Mouse (Mus musculus): ENCODE results near the gene Hist1h2br. TPM values are rescaled to one million over a fixed set of nuclear protein-coding genes. Genes with fewer than 3 reads are reported as not detected.
"Not testable (repeated sequence)": the region's sequence is repeated elsewhere in the genome, so short reads cannot be mapped to it uniquely, and the experiment has no call there.

Hist1h2br gene
- polyA plus RNA-seq, 1 experiment = 1.3 TPM

- no peak for DNase-seq
- no peaks in the 10 kb centered on the region for H3K27me3 ChIP-seq (replicated peaks; ENCODE audit: control insufficient read depth, insufficient read depth, low read length)
- H3K27ac ChIP-seq (ENCODE audit: insufficient read depth, low read depth, low read length) = no peak overlapping the region
- no peak for TF ChIP-seq CTCF (conservative IDR thresholded peaks at IDR 0.05; ENCODE audit: insufficient read depth, insufficient read length, low read depth, low read length)
- 90% methylated on average over 3 of the region's 3 CpGs for WGBS
- H3K36me3 ChIP-seq (ENCODE audit: control insufficient read depth, insufficient read depth, low read length) = no peaks in the 10 kb centered on the region
- no peak overlapping the region for H3K4me3 ChIP-seq (ENCODE audit: insufficient read depth, low read depth, low read length)
- H3K4me1 ChIP-seq (ENCODE audit: control insufficient read depth, insufficient read depth, low read length) = no peaks in the 10 kb centered on the region
Measured at GRCm38 (mm10) chr13:21828511-21828910, 5.0 kb upstream of the Hist1h2br start.

DNA sequence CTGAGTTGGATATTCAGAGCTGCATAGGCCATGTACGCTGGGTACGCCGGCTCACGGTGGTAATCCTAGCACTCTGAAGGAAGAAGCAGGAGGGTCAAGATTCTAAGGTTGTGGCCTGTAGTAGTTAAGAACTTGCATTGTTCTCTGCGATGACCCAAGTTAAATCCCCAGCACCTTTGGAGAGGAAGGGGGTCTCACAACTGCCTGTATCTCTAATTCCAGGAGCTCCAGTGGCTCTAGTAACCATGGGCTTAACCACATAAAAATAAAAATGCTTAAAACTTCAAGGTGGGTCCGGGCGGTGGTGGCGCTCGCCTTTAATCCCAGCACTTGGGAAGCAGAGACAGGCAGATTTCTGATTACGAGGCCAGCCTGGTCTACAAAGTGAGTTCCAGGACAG is 3.2 kb upstream of the Hist1h2br start:
- no peak overlapping the region for H3K4me3 ChIP-seq (ENCODE audit: insufficient read depth, low read depth, low read length)
- no peak for DNase-seq
- WGBS = 95% methylated on average over 10 of the region's 10 CpGs
- TF ChIP-seq POLR2A (IDR thresholded peaks at IDR 0.05; ENCODE audit: low read depth, low read length) (no peak), CTCF (conservative IDR thresholded peaks at IDR 0.05; ENCODE audit: insufficient read depth, insufficient read length, low read depth, low read length) (no peak)
- no peaks in the 10 kb centered on the region for H3K36me3 ChIP-seq (ENCODE audit: control insufficient read depth, insufficient read depth, low read length)
- no peaks in the 10 kb centered on the region for H3K4me1 ChIP-seq (ENCODE audit: control insufficient read depth, insufficient read depth, low read length)
- no peaks in the 10 kb centered on the region for H3K27me3 ChIP-seq (replicated peaks; ENCODE audit: control insufficient read depth, insufficient read depth, low read length)
- no peak overlapping the region for H3K27ac ChIP-seq (ENCODE audit: insufficient read depth, low read depth, low read length)

- peak; percentile 37 for DNase-seq
- H3K36me3 ChIP-seq (ENCODE audit: control insufficient read depth, insufficient read depth, low read length); H3K27me3 ChIP-seq (replicated peaks; ENCODE audit: control insufficient read depth, insufficient read depth, low read length); H3K4me1 ChIP-seq (ENCODE audit: control insufficient read depth, insufficient read depth, low read length); H3K27ac ChIP-seq (ENCODE audit: insufficient read depth, low read depth, low read length); H3K4me3 ChIP-seq (ENCODE audit: insufficient read depth, low read depth, low read length): not testable (repeated sequence)
- WGBS = 1% methylated on average over 27 of the region's 58 CpGs
Measured at GRCm38 (mm10) chr13:21831418-21832394, 1.8 kb upstream of the Hist1h2br start, which contains the start of gene Hist1h4n. Gene Hist1h4n, minus strand, starts transcription at chr13:21832196.

DNA sequence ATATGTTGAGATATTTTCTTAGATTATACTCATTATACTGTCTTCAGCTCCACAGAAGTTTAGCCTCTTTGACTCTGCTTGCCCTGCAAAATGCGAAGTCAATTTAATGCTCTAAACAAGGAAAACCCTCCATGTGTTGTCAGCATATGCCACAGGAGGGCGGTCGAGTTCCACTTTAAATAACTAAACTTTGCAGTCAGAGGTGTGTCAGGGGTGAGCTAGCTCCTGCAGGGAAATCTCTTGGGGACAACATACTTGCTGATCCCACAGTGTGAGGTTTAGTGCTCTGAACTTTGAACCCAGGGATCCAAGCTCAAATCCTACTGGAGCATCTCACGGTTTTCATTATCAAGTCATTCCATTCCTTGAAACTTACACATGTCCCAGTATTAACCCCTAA is 7.0 kb downstream of the Hist1h2br start:
- H3K36me3 ChIP-seq (ENCODE audit: control insufficient read depth, insufficient read depth, low read length); H3K27ac ChIP-seq (ENCODE audit: insufficient read depth, low read depth, low read length); H3K27me3 ChIP-seq (replicated peaks; ENCODE audit: control insufficient read depth, insufficient read depth, low read length); H3K4me1 ChIP-seq (ENCODE audit: control insufficient read depth, insufficient read depth, low read length); DNase-seq; H3K4me3 ChIP-seq (ENCODE audit: insufficient read depth, low read depth, low read length): not testable (repeated sequence)
- WGBS = no CpG with 5 or more reads among the region's 4 CpGs

DNA sequence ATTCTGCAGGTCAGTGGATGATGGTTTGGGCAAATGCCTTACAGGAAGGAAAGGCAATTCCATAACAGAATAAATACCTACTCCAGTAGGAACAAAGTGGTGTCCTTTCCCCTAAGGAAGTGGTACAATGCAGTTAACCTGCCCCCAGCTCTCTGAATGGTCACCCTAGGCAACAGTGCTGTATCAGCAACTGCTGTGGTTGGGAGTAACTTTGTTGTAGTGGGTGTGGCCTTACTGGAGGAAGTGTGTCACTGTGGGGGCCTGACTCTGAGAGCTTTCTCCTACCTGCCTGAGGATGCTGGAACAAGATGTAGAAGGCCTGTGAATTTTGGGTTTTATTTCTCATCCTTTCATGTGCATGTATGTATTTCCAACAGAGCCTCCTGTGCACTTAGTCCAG is 12.8 kb downstream of the Hist1h2br start:
- not testable (repeated sequence) for H3K27me3 ChIP-seq (replicated peaks; ENCODE audit: control insufficient read depth, insufficient read depth, low read length); H3K36me3 ChIP-seq (ENCODE audit: control insufficient read depth, insufficient read depth, low read length); H3K27ac ChIP-seq (ENCODE audit: insufficient read depth, low read depth, low read length); DNase-seq; H3K4me1 ChIP-seq (ENCODE audit: control insufficient read depth, insufficient read depth, low read length); H3K4me3 ChIP-seq (ENCODE audit: insufficient read depth, low read depth, low read length)

- TF ChIP-seq CTCF (conservative IDR thresholded peaks at IDR 0.05; ENCODE audit: insufficient read depth, insufficient read length, low read depth, low read length) (no peak), POLR2A (IDR thresholded peaks at IDR 0.05; ENCODE audit: low read depth, low read length) (no peak)
- no peaks in the 10 kb centered on the region for H3K4me1 ChIP-seq (ENCODE audit: control insufficient read depth, insufficient read depth, low read length)
- no peak for DNase-seq
- H3K27ac ChIP-seq (ENCODE audit: insufficient read depth, low read depth, low read length) = no peak overlapping the region
- no peaks in the 10 kb centered on the region for H3K27me3 ChIP-seq (replicated peaks; ENCODE audit: control insufficient read depth, insufficient read depth, low read length)
- no peak overlapping the region for H3K4me3 ChIP-seq (ENCODE audit: insufficient read depth, low read depth, low read length)
- WGBS = 58% methylated on average over 8 of the region's 8 CpGs
- no peaks in the 10 kb centered on the region for H3K36me3 ChIP-seq (ENCODE audit: control insufficient read depth, insufficient read depth, low read length)
Measured at GRCm38 (mm10) chr13:21847883-21848282, 14.3 kb downstream of the Hist1h2br start.

- H3K27ac ChIP-seq (ENCODE audit: insufficient read depth, low read depth, low read length); H3K36me3 ChIP-seq (ENCODE audit: control insufficient read depth, insufficient read depth, low read length); H3K4me1 ChIP-seq (ENCODE audit: control insufficient read depth, insufficient read depth, low read length); H3K27me3 ChIP-seq (replicated peaks; ENCODE audit: control insufficient read depth, insufficient read depth, low read length); H3K4me3 ChIP-seq (ENCODE audit: insufficient read depth, low read depth, low read length); DNase-seq: not testable (repeated sequence)
- 77% methylated on average over 1 of the region's 1 CpGs for WGBS
Measured at GRCm38 (mm10) chr13:21850696-21851095, 17.2 kb downstream of the Hist1h2br start.

Data from kidney, adult 2 months (tissue).